ENCODE assay signal across 29 mouse cellular contexts in genomic region chr11:11740603-11741002, GRCm38 (mm10). TPM values are rescaled to one million over a fixed set of nuclear protein-coding genes. Genes with fewer than 3 reads are reported as not detected.
DNase-seq lines count a peak whose midpoint lies in the region; ATAC-seq lines count a peak whose summit lies in the region.
"Had no signal": no experiment of that assay in that cellular context is flagged by ENCODE, and none has a peak within 500 bp of the region (broad histone marks: within the 10 kb centered on the region; RNA-seq: fewer than 3 reads in every experiment).

No protein-coding gene starts in this region.

- intact Hi-C loops in heart, postnatal 14 days (cut with DNase I) = no loop called here

- H3K27me3 ChIP-seq in liver, embryonic 15.5 days = no peaks in the 10 kb centered on the region
- H3K27me3 ChIP-seq: embryonic facial prominence, embryonic 15.5 days; forebrain, embryonic 13.5 days; heart, embryonic 13.5 days; hindbrain, embryonic 15.5 days; limb, embryonic 15.5 days; lung, embryonic 15.5 days; midbrain, embryonic 15.5 days had no signal

- no peak overlapping the region for H3K4me3 ChIP-seq in liver, embryonic 15.5 days (replicated peaks)
- H3K4me3 ChIP-seq: embryonic facial prominence, embryonic 10.5 days; embryonic facial prominence, embryonic 15.5 days; forebrain, embryonic 13.5 days; heart, embryonic 13.5 days; hindbrain, embryonic 10.5 days; hindbrain, embryonic 15.5 days; kidney, embryonic 15.5 days; layer of hippocampus, adult 2 months; limb, embryonic 10.5 days; limb, embryonic 15.5 days; lung, embryonic 15.5 days; midbrain, embryonic 10.5 days; midbrain, embryonic 15.5 days had no signal

- no peak overlapping the region for H3K4me2 ChIP-seq in liver, embryonic 15.5 days
- H3K4me2 ChIP-seq: embryonic facial prominence, embryonic 15.5 days; forebrain, embryonic 13.5 days; heart, embryonic 13.5 days; hindbrain, embryonic 15.5 days; kidney, embryonic 15.5 days; limb, embryonic 15.5 days; lung, embryonic 15.5 days; midbrain, embryonic 15.5 days had no signal

- peak overlapping the region; percentile 77 for H3K27ac ChIP-seq in liver, embryonic 15.5 days (replicated peaks)
- H3K27ac ChIP-seq: embryonic facial prominence, embryonic 10.5 days; embryonic facial prominence, embryonic 15.5 days; forebrain, embryonic 13.5 days; heart, embryonic 13.5 days; hindbrain, embryonic 10.5 days; hindbrain, embryonic 15.5 days; kidney, embryonic 15.5 days; layer of hippocampus, adult 2 months; limb, embryonic 10.5 days; limb, embryonic 15.5 days; lung, embryonic 15.5 days; midbrain, embryonic 10.5 days; midbrain, embryonic 15.5 days had no signal

- no peak overlapping the region for H3K9ac ChIP-seq in liver, embryonic 15.5 days
- H3K9ac ChIP-seq: embryonic facial prominence, embryonic 15.5 days; forebrain, embryonic 13.5 days; heart, embryonic 13.5 days; hindbrain, embryonic 15.5 days; kidney, embryonic 15.5 days; limb, embryonic 15.5 days; lung, embryonic 15.5 days; midbrain, embryonic 15.5 days had no signal

- 70% methylated on average over 5 of the region's 5 CpGs for WGBS in liver, embryonic 15.5 days (ENCODE audit: insufficient replicate concordance)

- H3K9me3 ChIP-seq in liver, embryonic 15.5 days (replicated peaks) = no peaks in the 10 kb centered on the region
- H3K9me3 ChIP-seq: embryonic facial prominence, embryonic 15.5 days; forebrain, embryonic 13.5 days; heart, embryonic 13.5 days; hindbrain, embryonic 15.5 days; kidney, embryonic 15.5 days; limb, embryonic 10.5 days; limb, embryonic 15.5 days; lung, embryonic 15.5 days; midbrain, embryonic 15.5 days had no signal

- no peak for ATAC-seq in liver, embryonic 15.5 days (ENCODE audit: insufficient read depth)
- ATAC-seq: forebrain, embryonic 13.5 days; midbrain, embryonic 15.5 days had no signal

- peaks cover 54% of the 10 kb centered on the region for H3K36me3 ChIP-seq in liver, embryonic 15.5 days (replicated peaks)
- H3K36me3 ChIP-seq: embryonic facial prominence, embryonic 10.5 days; embryonic facial prominence, embryonic 15.5 days; heart, embryonic 13.5 days; hindbrain, embryonic 10.5 days; hindbrain, embryonic 15.5 days; kidney, embryonic 15.5 days; limb, embryonic 10.5 days; limb, embryonic 15.5 days; lung, embryonic 15.5 days; midbrain, embryonic 10.5 days; midbrain, embryonic 15.5 days had no signal

- H3K4me1 ChIP-seq in liver, embryonic 15.5 days (replicated peaks) = peaks cover 59% of the 10 kb centered on the region
- H3K4me1 ChIP-seq: embryonic facial prominence, embryonic 10.5 days; embryonic facial prominence, embryonic 15.5 days; forebrain, embryonic 13.5 days; heart, embryonic 13.5 days; hindbrain, embryonic 10.5 days; hindbrain, embryonic 15.5 days; kidney, embryonic 15.5 days; limb, embryonic 10.5 days; limb, embryonic 15.5 days; lung, embryonic 15.5 days; midbrain, embryonic 10.5 days; midbrain, embryonic 15.5 days had no signal

- DNase-seq in thymus, postnatal 0 days (ENCODE audit: low spot score) = peak; percentile 35
- DNase-seq in thymus, postnatal 4 days = no peak
- DNase-seq in T-cell, adult 2 months (ENCODE audit: low spot score) = peak; percentile 49
- no peak for DNase-seq in retina, postnatal 1 day
- DNase-seq in heart, postnatal 14 days = no peak
- DNase-seq in layer of hippocampus, adult 9-10 months (ENCODE audit: low spot score) = no peak
- DNase-seq: adrenal gland, adult 2 months; cerebellum, adult 2 months; cerebellum, postnatal 25 days; gastrocnemius, postnatal 10 days; heart, postnatal 10 days; kidney, adult 18-20 months; kidney, postnatal 25 days; layer of hippocampus, postnatal 36 days; right cerebral cortex, postnatal 14 days had no signal

RNA-seq across cellular contexts. Expression of gene Ikzf1, which starts 55.8 kb away (rescaled TPM):
- polyA plus RNA-seq in thymus, postnatal 0 days (2015; fragmentation: Nextera tagmentation; extraction: Ambion mirVana) = 91.7 and 100 TPM in 2 replicates
- polyA plus RNA-seq in liver, embryonic 15.5 days (2015; fragmentation: Nextera tagmentation; extraction: Ambion mirVana) = 33.7 and 35.9 TPM in 2 replicates
- 10 to 100 TPM in 1 of 2 experiments, 1 to 10 TPM in 1; 2.2 to 10.4 TPM for total RNA-seq in heart, postnatal 14 days (2021)

Comparison
In these comparisons a context has a peak if more than half of its experiments do, and no peak if none do; other contexts are left out.
1. DNase-seq: peak in thymus, postnatal 0 days (single experiment) and T-cell, adult 2 months (single experiment); none in thymus, postnatal 4 days (single experiment), retina, postnatal 1 day (single experiment), heart, postnatal 14 days (0 of 2) and layer of hippocampus, adult 9-10 months (single experiment).